Mouse (Mus musculus): Measurements from ENCODE around the gene Vmn2r42.
"Not testable (repeated sequence)": the region's sequence is repeated elsewhere in the genome, so short reads cannot be mapped to it uniquely, and the experiment has no call there.

DNA sequence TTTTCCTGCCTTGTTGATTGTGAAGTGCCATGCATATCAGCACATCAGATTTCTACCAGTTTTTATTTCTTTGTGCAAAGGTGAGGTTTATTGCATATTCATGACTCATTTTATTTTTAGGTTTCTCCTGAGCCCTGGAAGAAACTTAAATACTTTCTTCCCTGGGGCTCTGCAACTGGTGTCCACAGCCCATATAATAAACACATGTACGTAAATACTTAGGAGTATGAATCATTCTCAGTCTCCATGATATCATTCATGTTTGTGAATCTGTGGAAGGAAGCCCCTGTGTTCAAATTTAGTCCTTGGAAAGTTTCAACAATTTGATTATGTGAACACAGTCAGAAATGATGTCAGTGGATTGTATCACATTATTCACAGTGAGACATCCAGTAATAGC lies 38.6 kb downstream of the Vmn2r42 start, which contains the start of gene Vmn2r41:
- TF ChIP-seq CTCF (IDR thresholded peaks at IDR 0.05; ENCODE audit: insufficient read depth, low read length); POLR2A (IDR thresholded peaks at IDR 0.05; ENCODE audit: borderline replicate concordance, extremely low read depth, low read depth, low read length): not testable (repeated sequence)

Data from lung, adult 2 months (tissue).